Mouse (Mus musculus): Measurements from ENCODE around the gene Acp1. TPM values are rescaled to one million over a fixed set of nuclear protein-coding genes. Genes with fewer than 3 reads are reported as not detected.

Gene Acp1
- polyA plus RNA-seq, 1 experiment from 2014 or later = 102 TPM

DNA sequence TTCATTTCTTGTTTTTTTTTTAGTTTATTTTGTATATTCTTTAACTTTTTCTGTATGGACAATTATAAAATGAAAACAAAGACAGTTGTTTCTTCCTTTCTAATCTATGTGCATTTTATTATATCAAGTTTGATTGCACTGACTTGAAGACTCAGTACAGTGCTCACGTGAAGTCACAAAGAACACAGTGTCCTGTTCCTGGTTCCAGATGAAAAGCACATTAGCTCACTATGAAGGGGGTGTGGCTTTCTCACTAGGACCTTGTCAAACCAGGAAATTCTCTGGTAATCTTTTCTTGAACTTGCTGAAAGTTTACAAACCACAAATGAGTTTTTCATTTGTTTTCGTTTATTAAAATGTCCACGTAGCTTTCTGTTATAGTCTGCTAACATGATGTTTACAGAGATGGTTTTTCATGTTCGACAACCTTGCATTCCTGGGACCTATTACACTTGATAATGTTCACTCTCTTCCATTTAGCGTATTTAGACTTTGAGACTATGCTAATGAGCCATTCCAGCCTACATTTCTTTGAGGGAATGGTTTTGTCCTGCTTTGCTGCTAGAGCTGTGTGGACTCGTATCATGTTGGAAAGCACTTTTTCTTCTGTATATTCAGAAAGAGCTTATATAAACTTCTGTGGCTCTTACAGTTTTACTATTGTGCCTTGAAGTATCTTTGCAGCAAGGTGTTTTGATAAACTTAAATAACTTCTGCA, 55.8 kb downstream of the Acp1 start:
- Histone ChIP-seq H3K4me2 (no peak overlapping the region), H3K27ac (no peak overlapping the region), H3K4me3 (no peak overlapping the region), H3K4me1 (0 out of 2 replicates have a peak, but pooled peaks cover 5% of the 10 kb centered on the region), H3K36me3 (replicated peaks) (no peaks in the 10 kb centered on the region), H3K27me3 (replicated peaks) (no peaks in the 10 kb centered on the region), H3K9me3 (no peaks in the 10 kb centered on the region), H3K9ac (no peak overlapping the region)
- ATAC-seq (replicated peaks) = no peak
- WGBS = 79% methylated on average over 6 of the region's 6 CpGs

DNA sequence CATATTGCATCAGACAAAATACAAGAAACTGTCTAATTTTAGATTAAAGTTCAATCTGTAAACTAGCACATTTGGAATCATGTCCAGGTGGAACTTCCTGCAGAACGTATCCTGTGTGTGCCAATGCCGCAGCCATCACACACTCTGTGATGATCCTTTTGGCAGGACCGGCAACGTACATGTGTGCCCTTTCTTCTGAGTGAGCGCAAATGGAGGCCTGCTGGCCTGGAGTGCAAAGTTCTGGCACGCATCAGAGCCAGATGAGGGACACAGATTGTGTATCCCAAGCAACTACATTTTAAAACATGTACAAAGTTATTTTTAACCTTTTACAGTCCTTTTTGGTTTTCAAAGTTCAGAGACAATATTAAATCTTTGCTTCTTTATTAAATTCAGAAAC, 59.5 kb downstream of the Acp1 start:
- H3K9me3 ChIP-seq = no peaks in the 10 kb centered on the region
- H3K4me1 ChIP-seq = 0 out of 2 replicates have a peak, but pooled peaks cover 5% of the 10 kb centered on the region
- H3K4me3 ChIP-seq = no peak overlapping the region
- ATAC-seq (replicated peaks) = no peak
- H3K27me3 ChIP-seq (replicated peaks) = no peaks in the 10 kb centered on the region
- H3K36me3 ChIP-seq (replicated peaks) = no peaks in the 10 kb centered on the region
- H3K4me2 ChIP-seq = no peak overlapping the region
- 82% methylated on average over 6 of the region's 6 CpGs for WGBS
- H3K27ac ChIP-seq = no peak overlapping the region
- H3K9ac ChIP-seq = no peak overlapping the region

DNA sequence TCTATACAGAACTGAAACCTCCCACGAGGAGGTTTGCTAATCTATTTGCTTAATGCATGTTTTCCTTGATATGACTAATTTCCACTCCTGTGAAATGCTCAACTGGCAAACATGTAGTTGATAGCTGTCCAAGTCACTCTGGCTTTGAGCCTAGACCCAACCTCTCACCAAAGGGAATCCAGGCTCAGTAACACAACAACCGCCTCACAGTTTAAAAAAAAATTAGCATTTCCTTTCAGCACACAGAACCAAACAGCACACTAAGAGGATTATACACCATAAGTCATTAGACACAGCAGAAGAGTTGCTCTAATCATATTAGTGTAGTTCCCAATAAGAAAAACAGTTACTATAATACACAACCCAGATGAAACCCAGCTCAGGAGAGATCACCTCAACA, 60.5 kb downstream of the Acp1 start:
- H3K4me3 ChIP-seq = no peak overlapping the region
- no peak overlapping the region for H3K9ac ChIP-seq
- no peaks in the 10 kb centered on the region for H3K36me3 ChIP-seq (replicated peaks)
- peak; percentile 69 for ATAC-seq (replicated peaks)
- H3K27me3 ChIP-seq (replicated peaks) = no peaks in the 10 kb centered on the region
- H3K27ac ChIP-seq = no peak overlapping the region
- H3K4me1 ChIP-seq = 0 out of 2 replicates have a peak, but pooled peaks cover 5% of the 10 kb centered on the region
- H3K9me3 ChIP-seq = no peaks in the 10 kb centered on the region
- no peak overlapping the region for H3K4me2 ChIP-seq
- WGBS = 19% methylated on average over 2 of the region's 2 CpGs

DNA sequence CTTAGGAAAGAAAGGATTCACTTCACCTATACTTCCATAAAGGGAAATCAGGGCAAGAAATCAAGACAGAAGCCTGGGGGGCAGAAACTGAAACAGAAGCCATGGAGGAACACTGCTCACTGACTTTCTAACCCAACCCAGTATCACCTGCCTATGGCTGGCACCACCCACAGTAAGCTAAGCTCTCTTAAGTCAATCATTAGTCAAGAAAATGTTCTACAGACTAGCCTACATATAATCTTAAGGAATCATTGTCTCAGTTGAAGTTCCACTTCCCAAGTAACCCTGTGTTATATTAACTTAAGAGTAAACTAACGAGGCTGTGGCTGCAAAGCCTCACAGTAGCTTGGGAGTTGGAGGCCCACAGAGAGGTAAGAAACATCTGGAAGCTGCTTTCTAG, 62.9 kb downstream of the Acp1 start:
- H3K36me3 ChIP-seq (replicated peaks) = no peaks in the 10 kb centered on the region
- WGBS = 78% methylated on average over 1 of the region's 1 CpGs
- no peak for ATAC-seq (replicated peaks)
- no peak overlapping the region for H3K4me2 ChIP-seq
- no peak overlapping the region for H3K9ac ChIP-seq
- H3K4me3 ChIP-seq = no peak overlapping the region
- H3K27me3 ChIP-seq (replicated peaks) = no peaks in the 10 kb centered on the region
- H3K9me3 ChIP-seq = no peaks in the 10 kb centered on the region
- 0 out of 2 replicates have a peak, but pooled peaks cover 5% of the 10 kb centered on the region for H3K4me1 ChIP-seq
- H3K27ac ChIP-seq = no peak overlapping the region

Other genes starting within 250 kb of the Acp1 start
- 0.23 and 0.28 TPM in 2 replicates for gene Alkal2, start 27.3 kb downstream of the Acp1 start, polyA plus RNA-seq (2015; fragmentation: Nextera tagmentation; extraction: Ambion mirVana)
- 51.0 and 55.8 TPM in 2 replicates for gene Sh3yl1, start 79 bp upstream of the Acp1 start, polyA plus RNA-seq (2015; fragmentation: Nextera tagmentation; extraction: Ambion mirVana)
- 0.06 TPM in 2 replicates for gene Fam110c, start 162.3 kb upstream of the Acp1 start, polyA plus RNA-seq (2015; fragmentation: Nextera tagmentation; extraction: Ambion mirVana)